Mouse (Mus musculus): ENCODE measurements at regions not wholly inside any gene's neighbourhood (a gene's known extent, or its start where the extent isn't known, plus 50 kb on each side); places are given as distances from the start of the nearest gene placed in this dataset.

DNA sequence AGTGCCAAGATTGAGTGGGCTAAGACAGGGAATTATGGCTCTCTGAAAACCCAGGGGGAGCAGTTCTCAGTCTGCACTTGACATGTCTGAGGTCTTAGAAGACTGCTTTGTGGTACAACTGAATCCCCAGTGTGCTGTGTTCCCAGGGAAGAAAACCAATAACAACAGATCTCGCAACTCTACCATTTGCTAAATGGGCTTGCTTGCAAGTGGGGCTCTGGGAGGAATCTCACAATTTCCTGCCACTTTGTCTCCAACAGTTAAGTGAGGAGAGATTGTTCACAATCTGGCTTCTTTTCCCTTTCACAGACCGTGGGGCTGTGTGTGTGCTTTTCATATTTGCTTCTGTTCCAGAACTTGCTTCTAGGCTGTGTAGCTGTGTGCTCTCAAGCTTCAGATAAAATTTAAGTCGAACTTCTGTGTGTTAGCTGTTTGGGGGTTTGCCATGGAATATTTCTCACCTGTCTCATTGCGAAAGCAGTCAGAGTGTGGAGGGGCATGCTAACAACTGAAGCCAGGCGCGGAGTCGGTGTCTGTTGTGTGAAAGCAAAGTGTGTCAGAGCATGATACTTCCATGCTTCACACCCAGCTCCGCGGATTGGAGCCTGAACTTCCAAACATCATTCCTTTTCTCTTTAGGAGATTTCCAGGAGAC is 108.8 kb upstream of the Col8a1 start:
- H3K27me3 ChIP-seq (ENCODE audit: control insufficient read depth, insufficient read depth, low read length), result no peaks in the 10 kb centered on the region
- H3K9me3 ChIP-seq (ENCODE audit: control insufficient read depth, low read depth, low read length), result no peaks in the 10 kb centered on the region
- no peak overlapping the region for H3K9ac ChIP-seq (replicated peaks; ENCODE audit: low read depth, low read length)
- H3K27ac ChIP-seq (ENCODE audit: low read length), result no peak overlapping the region
- ATAC-seq (ENCODE audit: insufficient number of reproducible peaks, insufficient read depth, low FRiP score, low read depth), result no peak
- 0 out of 2 replicates have a peak, but pooled peaks cover 4% of the 10 kb centered on the region for H3K4me1 ChIP-seq (ENCODE audit: control insufficient read depth, insufficient read depth, low read length)
- no peak overlapping the region for H3K4me2 ChIP-seq (replicated peaks; ENCODE audit: low read depth, low read length)
- 75% methylated on average over 9 of the region's 9 CpGs for WGBS
- no peaks in the 10 kb centered on the region for H3K36me3 ChIP-seq (ENCODE audit: control insufficient read depth, insufficient read depth, low read length)
- H3K4me3 ChIP-seq (ENCODE audit: low read depth, low read length), result no peak overlapping the region

GRCm38 (mm10) chr16:57876857-57877256 is 122.3 kb upstream of the Col8a1 start:
- Histone ChIP-seq H3K9me3 (ENCODE audit: control insufficient read depth, low read depth, low read length) (no peaks in the 10 kb centered on the region), H3K27me3 (ENCODE audit: control insufficient read depth, insufficient read depth, low read length) (no peaks in the 10 kb centered on the region), H3K9ac (replicated peaks; ENCODE audit: low read depth, low read length) (no peak overlapping the region), H3K27ac (ENCODE audit: low read length) (no peak overlapping the region), H3K36me3 (ENCODE audit: control insufficient read depth, insufficient read depth, low read length) (no peaks in the 10 kb centered on the region), H3K4me1 (ENCODE audit: control insufficient read depth, insufficient read depth, low read length) (no peaks in the 10 kb centered on the region), H3K4me2 (replicated peaks; ENCODE audit: low read depth, low read length) (no peak overlapping the region), H3K4me3 (ENCODE audit: low read depth, low read length) (no peak overlapping the region)
- 90% methylated on average over 4 of the region's 4 CpGs for WGBS
- 0 out of 2 replicates have a peak, but pooled peaks have one; percentile 14 for ATAC-seq (ENCODE audit: insufficient number of reproducible peaks, insufficient read depth, low FRiP score, low read depth)

GRCm38 (mm10) chr16:57881575-57882094 is 127.1 kb upstream of the Col8a1 start:
- Histone ChIP-seq H3K9ac (replicated peaks; ENCODE audit: low read depth, low read length) (no peak overlapping the region), H3K4me3 (ENCODE audit: low read depth, low read length) (no peak overlapping the region), H3K27me3 (ENCODE audit: control insufficient read depth, insufficient read depth, low read length) (no peaks in the 10 kb centered on the region), H3K36me3 (ENCODE audit: control insufficient read depth, insufficient read depth, low read length) (no peaks in the 10 kb centered on the region), H3K4me2 (replicated peaks; ENCODE audit: low read depth, low read length) (no peak overlapping the region), H3K4me1 (ENCODE audit: control insufficient read depth, insufficient read depth, low read length) (no peaks in the 10 kb centered on the region), H3K9me3 (ENCODE audit: control insufficient read depth, low read depth, low read length) (no peaks in the 10 kb centered on the region), H3K27ac (ENCODE audit: low read length) (no peak overlapping the region)
- WGBS, result 58% methylated on average over 8 of the region's 8 CpGs
- ATAC-seq (ENCODE audit: insufficient number of reproducible peaks, insufficient read depth, low FRiP score, low read depth), result no peak

GRCm38 (mm10) chr16:57888138-57888537 is 133.6 kb upstream of the Col8a1 start:
- WGBS, result 67% methylated on average over 2 of the region's 2 CpGs
- Histone ChIP-seq H3K9me3 (ENCODE audit: control insufficient read depth, low read depth, low read length) (no peaks in the 10 kb centered on the region), H3K4me1 (ENCODE audit: control insufficient read depth, insufficient read depth, low read length) (no peaks in the 10 kb centered on the region), H3K9ac (replicated peaks; ENCODE audit: low read depth, low read length) (no peak overlapping the region), H3K4me3 (ENCODE audit: low read depth, low read length) (no peak overlapping the region), H3K27ac (ENCODE audit: low read length) (no peak overlapping the region), H3K27me3 (ENCODE audit: control insufficient read depth, insufficient read depth, low read length) (no peaks in the 10 kb centered on the region), H3K36me3 (ENCODE audit: control insufficient read depth, insufficient read depth, low read length) (no peaks in the 10 kb centered on the region), H3K4me2 (replicated peaks; ENCODE audit: low read depth, low read length) (no peak overlapping the region)
- no peak for ATAC-seq (ENCODE audit: insufficient number of reproducible peaks, insufficient read depth, low FRiP score, low read depth)

DNA sequence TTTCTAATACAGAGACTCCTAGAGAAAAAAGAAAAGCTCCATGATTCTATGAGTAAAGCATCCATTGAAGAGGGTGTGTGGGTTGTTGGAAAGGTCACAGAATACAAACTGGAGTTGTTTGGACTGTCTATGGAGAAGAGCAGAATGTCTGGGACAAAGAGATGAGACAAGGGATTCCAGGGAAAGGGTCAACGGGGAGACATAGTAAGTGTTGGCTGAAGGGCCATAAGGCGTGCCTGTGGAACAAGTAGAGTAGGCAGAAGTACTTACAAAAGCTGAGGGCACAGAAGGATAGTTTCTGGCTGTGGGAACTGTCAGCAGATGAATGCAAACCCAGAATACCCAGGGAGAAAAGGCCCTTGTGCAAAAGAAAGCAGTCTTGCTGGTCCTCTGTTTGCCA is 134.0 kb upstream of the Col8a1 start:
- no peak for ATAC-seq (ENCODE audit: insufficient number of reproducible peaks, insufficient read depth, low FRiP score, low read depth)
- WGBS, result 67% methylated on average over 2 of the region's 2 CpGs
- no peak overlapping the region for H3K4me3 ChIP-seq (ENCODE audit: low read depth, low read length)
- no peak overlapping the region for H3K27ac ChIP-seq (ENCODE audit: low read length)
- no peaks in the 10 kb centered on the region for H3K9me3 ChIP-seq (ENCODE audit: control insufficient read depth, low read depth, low read length)
- H3K27me3 ChIP-seq (ENCODE audit: control insufficient read depth, insufficient read depth, low read length), result no peaks in the 10 kb centered on the region
- H3K9ac ChIP-seq (replicated peaks; ENCODE audit: low read depth, low read length), result no peak overlapping the region
- H3K4me1 ChIP-seq (ENCODE audit: control insufficient read depth, insufficient read depth, low read length), result no peaks in the 10 kb centered on the region
- H3K4me2 ChIP-seq (replicated peaks; ENCODE audit: low read depth, low read length), result no peak overlapping the region
- H3K36me3 ChIP-seq (ENCODE audit: control insufficient read depth, insufficient read depth, low read length), result no peaks in the 10 kb centered on the region

GRCm38 (mm10) chr16:57890135-57890534 is 135.6 kb upstream of the Col8a1 start:
- no peak overlapping the region for H3K4me3 ChIP-seq (ENCODE audit: low read depth, low read length)
- ATAC-seq (ENCODE audit: insufficient number of reproducible peaks, insufficient read depth, low FRiP score, low read depth), result no peak
- 87% methylated on average over 5 of the region's 5 CpGs for WGBS
- no peaks in the 10 kb centered on the region for H3K36me3 ChIP-seq (ENCODE audit: control insufficient read depth, insufficient read depth, low read length)
- no peaks in the 10 kb centered on the region for H3K4me1 ChIP-seq (ENCODE audit: control insufficient read depth, insufficient read depth, low read length)
- no peaks in the 10 kb centered on the region for H3K27me3 ChIP-seq (ENCODE audit: control insufficient read depth, insufficient read depth, low read length)
- H3K4me2 ChIP-seq (replicated peaks; ENCODE audit: low read depth, low read length), result no peak overlapping the region
- H3K27ac ChIP-seq (ENCODE audit: low read length), result no peak overlapping the region
- H3K9me3 ChIP-seq (ENCODE audit: control insufficient read depth, low read depth, low read length), result no peaks in the 10 kb centered on the region
- H3K9ac ChIP-seq (replicated peaks; ENCODE audit: low read depth, low read length), result no peak overlapping the region

- H3K27ac ChIP-seq (ENCODE audit: low read length), result no peak overlapping the region
- ATAC-seq (ENCODE audit: insufficient number of reproducible peaks, insufficient read depth, low FRiP score, low read depth), result no peak
- no peak overlapping the region for H3K4me3 ChIP-seq (ENCODE audit: low read depth, low read length)
- H3K36me3 ChIP-seq (ENCODE audit: control insufficient read depth, insufficient read depth, low read length), result no peaks in the 10 kb centered on the region
- H3K4me1 ChIP-seq (ENCODE audit: control insufficient read depth, insufficient read depth, low read length), result no peaks in the 10 kb centered on the region
- no peak overlapping the region for H3K9ac ChIP-seq (replicated peaks; ENCODE audit: low read depth, low read length)
- no peaks in the 10 kb centered on the region for H3K9me3 ChIP-seq (ENCODE audit: control insufficient read depth, low read depth, low read length)
- WGBS, result 80% methylated on average over 2 of the region's 2 CpGs
- no peak overlapping the region for H3K4me2 ChIP-seq (replicated peaks; ENCODE audit: low read depth, low read length)
- H3K27me3 ChIP-seq (ENCODE audit: control insufficient read depth, insufficient read depth, low read length), result no peaks in the 10 kb centered on the region
Observed at GRCm38 (mm10) chr16:57893111-57893510, 138.6 kb upstream of the Col8a1 start.

GRCm38 (mm10) chr16:57893698-57894352 is 139.3 kb upstream of the Col8a1 start:
- no peaks in the 10 kb centered on the region for H3K4me1 ChIP-seq (ENCODE audit: control insufficient read depth, insufficient read depth, low read length)
- 85% methylated on average over 5 of the region's 5 CpGs for WGBS
- H3K4me2 ChIP-seq (replicated peaks; ENCODE audit: low read depth, low read length), result no peak overlapping the region
- no peaks in the 10 kb centered on the region for H3K36me3 ChIP-seq (ENCODE audit: control insufficient read depth, insufficient read depth, low read length)
- H3K4me3 ChIP-seq (ENCODE audit: low read depth, low read length), result no peak overlapping the region
- H3K27ac ChIP-seq (ENCODE audit: low read length), result no peak overlapping the region
- no peak for ATAC-seq (ENCODE audit: insufficient number of reproducible peaks, insufficient read depth, low FRiP score, low read depth)
- no peaks in the 10 kb centered on the region for H3K27me3 ChIP-seq (ENCODE audit: control insufficient read depth, insufficient read depth, low read length)
- no peak overlapping the region for H3K9ac ChIP-seq (replicated peaks; ENCODE audit: low read depth, low read length)
- no peaks in the 10 kb centered on the region for H3K9me3 ChIP-seq (ENCODE audit: control insufficient read depth, low read depth, low read length)

All from stomach, embryonic 14.5 days (tissue).